Mouse (Mus musculus): ENCODE results near the gene Crhr2.

GRCm38 (mm10) chr6:55175456-55175855, 42.6 kb upstream of the Crhr2 start:
- TF ChIP-seq CTCF (IDR thresholded peaks at IDR 0.05; ENCODE audit: insufficient read depth, low read depth, low read length) (no peak), POLR2A (IDR thresholded peaks at IDR 0.05; ENCODE audit: insufficient read depth, low read depth, low read length) (no peak)

Data from olfactory bulb, adult 2 months (tissue).